Mouse (Mus musculus): ENCODE results near the gene Kif1bp. TPM values are rescaled to one million over a fixed set of nuclear protein-coding genes. Genes with fewer than 3 reads are reported as not detected.
"Not testable (repeated sequence)": the region's sequence is repeated elsewhere in the genome, so short reads cannot be mapped to it uniquely, and the experiment has no call there.

The Kif1bp gene
- 10 to 100 TPM; 31.6 to 34.5 TPM for total RNA-seq (2021)

DNA sequence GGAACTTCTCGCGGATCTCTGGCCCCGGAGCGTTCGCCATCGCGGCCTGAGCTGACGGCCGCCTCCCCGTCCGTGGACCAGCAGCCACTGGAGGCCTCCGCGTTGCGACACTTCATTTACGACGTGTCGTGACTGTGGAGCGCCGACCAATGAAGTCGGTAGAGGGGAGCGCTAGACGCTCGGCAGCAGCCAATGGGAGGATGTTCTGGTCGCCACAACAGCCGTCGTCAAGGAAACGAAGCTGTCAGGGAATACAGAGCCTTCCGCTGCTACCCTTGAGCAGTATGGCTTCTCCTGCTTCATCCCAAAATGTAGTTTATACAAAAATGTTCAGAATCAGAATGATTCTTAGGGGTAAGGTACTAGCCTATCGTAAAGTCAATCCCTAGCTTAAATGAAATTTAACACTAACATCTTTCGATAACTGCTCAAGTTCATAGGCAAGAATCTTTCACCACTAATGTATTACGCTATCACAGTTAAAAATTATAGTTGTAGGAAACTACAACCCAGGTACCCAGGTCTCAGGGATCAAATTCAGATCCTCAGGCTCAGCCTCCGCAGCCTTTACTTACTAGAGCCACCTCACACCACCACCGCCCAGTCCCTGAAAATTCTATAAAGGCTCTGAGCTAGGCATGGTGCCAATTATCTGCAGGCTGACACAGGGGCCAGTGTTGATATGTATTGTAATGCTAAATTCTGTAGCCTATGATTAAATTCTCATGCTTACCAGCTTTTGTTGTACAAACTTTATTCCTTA, at the start of gene Kif1bp:
Gene Kif1bp, minus strand, starts transcription at position 120 of the 763 bp plus-strand sequence.
- peak; percentile 97 for DNase-seq

DNA sequence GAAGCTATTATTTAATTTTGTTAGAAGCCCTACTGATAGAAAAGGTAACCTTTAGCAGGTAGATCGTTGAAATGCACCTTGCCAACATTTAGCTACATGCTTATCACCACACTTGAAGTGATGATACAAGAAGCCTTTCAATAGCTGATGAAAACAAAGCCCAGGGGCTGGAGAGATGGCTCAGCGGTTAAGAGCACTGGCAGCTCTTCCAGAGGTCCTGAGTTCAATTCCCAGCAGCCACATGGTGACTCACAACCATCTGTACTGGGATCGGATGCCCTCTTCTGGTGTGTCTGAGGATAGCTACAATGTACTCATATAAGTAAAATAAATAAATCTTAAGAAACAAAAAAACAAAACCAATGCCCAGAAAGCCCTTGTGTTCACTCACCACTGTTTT, 25.9 kb upstream of the Kif1bp start:
- DNase-seq = no peak

DNA sequence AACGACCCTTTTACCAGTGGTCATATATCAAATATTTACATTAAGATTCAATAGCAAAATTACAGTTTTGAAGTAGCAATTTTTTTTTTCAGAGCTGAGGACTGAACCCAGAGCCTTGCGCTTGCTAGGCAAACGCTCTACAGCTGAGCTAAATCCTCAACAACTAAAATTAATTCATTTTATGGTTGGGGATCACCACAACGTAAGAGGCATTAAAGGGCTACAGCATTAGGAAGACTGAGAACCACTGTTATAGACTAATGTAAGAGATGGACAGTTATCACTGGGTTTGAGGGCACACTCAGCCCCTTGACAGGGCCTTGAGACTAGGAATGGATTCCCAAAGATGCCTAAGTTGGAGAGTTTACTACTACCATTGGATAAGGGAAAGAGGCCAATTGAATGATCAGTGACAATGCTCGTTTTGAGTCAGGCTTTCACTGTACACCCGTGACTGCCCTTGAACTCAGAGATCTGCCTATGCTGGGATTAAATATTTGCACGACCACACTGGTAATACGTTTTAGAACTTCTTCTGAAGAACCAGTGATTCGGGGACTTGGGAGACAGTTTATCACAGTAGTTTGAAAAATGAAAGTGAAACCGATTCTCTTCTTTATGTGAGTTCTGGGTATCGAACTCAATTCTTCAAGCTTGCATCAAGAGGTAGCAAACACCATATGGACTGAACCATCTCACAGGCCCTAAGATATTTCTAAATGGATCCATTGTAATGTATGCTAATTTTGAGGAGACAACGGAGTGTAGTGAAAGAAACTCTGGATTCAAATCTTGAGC, 25.2 kb upstream of the Kif1bp start:
- DNase-seq = no peak

DNA sequence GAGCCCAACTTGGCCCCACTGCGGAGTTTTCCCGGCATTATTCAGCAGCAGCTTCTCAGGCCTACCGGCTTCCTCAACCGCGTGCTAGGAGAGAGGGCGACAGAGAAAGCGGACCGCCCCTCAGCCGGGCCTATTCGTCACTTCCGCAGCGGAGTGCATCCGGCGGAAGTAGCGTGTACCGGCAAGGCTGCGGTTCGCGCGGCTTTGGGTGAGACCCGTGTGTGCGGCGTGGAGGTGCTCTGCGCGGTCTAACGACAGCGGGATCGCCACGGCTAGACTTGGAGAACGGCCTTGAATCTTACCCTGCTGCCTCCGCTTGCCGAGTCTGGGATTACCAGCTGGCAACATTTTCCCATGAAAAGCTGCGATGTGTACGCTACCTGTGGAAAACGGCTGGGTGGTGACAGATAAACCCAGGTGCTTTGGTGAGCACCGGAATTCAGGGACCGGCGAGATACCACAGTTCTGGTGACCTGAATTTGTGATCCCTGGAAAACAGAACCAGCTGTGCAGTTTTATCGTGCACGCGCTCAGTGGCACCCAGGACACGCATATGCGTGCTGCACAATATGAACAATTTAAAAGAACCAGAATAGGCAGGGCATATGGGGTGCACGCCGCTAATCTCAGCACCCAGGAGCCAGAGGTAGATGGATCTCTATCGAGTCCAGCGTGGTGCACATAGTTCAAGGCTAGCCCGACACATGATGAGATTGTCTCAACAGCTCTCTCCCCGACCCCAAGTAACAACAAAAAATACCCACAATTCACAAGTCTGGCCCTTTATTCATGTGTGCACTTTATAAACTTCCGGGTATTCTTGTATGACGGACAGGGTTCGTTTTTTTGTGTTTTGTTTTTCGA, 24.2 kb upstream of the Kif1bp start, which contains the start of gene Ddx21:
Gene Ddx21, minus strand, starts transcription at position 105 of the 864 bp plus-strand sequence.
- DNase-seq = peak; percentile 91

DNA sequence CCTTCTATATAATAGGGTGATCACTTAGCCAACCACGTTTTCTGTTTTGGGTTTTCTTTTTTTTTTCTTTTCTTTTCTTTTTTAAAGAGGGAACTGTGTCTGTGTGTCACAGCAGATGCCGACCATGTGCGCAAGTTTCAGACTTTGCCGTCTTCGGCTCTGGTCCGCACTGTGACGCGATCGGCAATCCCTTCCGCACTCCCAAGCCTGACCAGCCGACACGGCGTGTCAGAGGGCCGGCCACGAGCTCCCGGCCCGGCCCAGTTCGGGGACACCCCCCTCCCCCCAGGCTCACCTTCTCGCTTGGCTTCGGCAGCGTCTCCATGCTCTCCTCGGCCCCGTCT, 23.5 kb upstream of the Kif1bp start:
- DNase-seq = no peak

DNA sequence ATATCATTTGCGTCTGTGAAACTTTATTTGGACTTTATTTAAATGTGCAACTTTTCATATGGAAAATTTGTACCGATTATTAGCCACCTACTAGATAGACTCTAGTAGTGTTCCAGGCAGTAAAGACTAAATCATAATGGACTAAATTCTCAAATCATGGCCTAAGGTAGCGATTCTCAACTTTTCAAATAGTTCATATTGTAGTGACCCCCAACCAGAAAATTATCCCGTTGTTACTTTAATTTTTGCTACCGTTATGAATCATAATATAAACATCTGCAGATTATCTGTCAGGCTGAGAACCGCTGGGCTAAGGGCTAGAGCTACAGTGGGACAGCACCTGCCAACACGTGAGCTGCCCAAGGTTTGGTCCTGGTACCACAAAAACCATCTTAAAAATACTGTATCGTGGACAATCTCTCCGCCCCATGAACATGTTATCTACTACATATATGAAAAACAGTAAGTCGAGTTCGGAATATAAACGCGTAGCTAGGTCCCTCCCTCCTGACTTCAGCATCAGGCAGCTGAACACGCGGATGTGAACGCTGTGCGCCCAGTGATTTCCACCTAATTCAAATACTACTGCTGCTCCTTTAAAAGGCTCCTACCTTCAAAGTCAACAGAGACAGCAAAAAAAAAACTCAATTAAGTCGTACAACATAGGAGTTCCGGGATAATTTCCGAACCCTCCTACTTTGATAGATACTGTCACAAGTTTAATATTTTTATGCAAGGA, 23.0 kb upstream of the Kif1bp start:
- DNase-seq = no peak

DNA sequence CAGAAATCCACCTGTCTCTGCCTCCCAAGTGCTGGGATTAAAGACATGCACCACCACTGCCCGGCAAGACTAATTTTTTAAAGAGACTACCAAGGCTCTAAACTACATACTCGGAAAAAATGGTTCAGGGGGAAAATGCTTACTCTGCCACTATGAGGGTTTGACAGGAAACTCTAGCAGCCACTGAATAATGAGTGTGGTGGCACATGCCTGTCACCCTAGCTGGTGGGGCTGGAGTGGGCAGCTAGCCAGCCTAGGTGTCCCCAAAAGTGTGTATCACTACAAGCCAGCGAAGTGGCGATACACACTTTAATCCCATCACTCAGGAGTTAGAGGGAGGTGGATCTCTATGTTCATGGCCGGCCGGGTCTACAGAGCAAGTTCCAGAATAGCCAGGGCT, 21.8 kb upstream of the Kif1bp start:
- DNase-seq = no peak

DNA sequence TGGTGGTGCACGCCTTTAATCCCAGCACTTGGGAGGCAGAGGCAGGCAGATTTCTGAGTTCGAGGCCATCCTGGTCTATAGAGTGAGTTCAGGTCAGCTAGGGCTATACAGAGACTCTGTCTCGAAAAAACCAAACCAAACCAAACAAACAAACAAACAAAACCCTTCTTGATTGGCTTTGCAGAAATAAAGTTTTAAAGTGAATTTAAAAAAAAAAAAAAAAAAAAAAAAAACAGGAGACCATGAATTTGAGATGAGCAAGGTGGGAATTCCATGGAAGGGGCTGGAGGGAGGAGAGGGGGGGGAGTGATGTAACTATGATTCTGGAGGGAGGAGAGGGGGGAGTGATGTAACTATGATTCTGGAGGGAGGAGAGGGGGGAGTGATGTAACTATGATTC, 21.1 kb upstream of the Kif1bp start:
- DNase-seq = not testable (repeated sequence)

DNA sequence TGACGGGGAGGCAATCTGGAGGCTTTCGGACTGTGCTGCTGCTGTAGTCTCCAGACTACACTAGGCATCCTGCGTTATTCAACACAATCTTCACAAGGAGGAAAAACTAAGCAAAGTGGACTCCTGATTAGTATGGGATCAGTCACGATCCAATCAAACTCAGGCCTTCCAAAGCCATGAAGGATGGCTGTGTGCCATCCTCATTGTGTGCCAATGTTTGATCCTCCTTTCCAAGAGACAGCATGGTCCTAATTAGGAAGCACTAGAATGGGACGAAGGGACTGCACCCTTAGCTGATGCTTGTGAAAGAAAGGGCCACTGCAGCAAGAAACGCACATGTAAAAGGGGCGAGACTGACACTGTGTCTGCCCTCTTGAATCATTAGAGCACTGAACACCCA, 14.2 kb upstream of the Kif1bp start:
- DNase-seq = no peak

DNA sequence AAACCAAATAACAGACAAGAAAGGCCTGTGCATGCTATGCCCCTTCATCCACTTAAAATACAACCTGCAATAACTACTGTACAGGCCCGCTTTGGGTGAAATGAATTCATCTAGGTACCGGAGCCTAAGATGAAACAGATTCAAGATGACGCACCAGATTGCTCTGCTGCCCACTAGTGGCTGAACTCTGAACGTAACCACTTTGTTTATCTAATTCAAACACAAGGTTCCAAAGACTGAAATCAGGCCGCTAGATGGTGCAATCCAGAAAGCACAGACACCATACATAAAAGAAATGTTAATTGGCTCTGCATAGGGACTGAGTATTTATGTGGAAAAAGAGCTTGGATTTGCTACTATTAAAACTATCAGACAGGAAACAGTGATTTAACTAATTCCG, 11.9 kb upstream of the Kif1bp start:
- DNase-seq = peak; percentile 88

DNA sequence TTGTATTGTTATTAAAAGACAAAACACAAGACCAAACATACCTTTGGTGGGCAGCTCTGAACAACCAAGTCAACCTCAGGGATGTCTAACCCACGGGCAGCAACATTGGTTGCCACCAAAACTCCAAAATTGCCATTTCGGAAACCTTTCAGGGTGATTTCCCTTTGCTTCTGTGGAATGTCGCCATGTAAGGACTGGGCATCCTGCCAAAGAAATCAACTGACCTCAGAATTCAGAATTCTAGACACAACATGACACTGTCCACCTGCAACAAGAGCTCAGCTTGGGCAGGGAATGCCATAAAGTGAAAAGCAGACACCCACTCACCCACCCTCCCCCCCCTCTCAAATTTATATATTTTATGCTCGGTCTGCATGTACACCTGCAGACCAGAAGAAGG, 10.4 kb upstream of the Kif1bp start:
- DNase-seq = peak; percentile 55

DNA sequence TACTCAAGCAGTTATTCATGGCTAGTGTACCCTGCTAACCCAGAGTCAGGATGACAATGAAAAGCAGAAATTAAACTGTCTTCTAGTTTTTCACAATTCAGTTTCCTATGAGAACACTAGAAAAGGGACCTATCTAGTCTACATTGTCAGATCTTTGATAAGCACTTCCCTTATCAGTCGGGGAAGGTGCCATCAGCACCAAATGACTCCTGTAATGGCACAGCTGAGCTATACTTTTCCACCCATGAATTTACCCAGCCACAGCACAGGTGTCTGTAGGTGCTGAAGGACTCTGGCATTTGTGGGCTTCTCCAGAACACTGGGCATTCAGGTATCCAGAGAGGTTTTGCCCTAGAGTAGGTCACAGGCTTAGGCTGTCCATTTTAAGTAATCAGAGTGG, 5.0 kb upstream of the Kif1bp start:
- DNase-seq = no peak

DNA sequence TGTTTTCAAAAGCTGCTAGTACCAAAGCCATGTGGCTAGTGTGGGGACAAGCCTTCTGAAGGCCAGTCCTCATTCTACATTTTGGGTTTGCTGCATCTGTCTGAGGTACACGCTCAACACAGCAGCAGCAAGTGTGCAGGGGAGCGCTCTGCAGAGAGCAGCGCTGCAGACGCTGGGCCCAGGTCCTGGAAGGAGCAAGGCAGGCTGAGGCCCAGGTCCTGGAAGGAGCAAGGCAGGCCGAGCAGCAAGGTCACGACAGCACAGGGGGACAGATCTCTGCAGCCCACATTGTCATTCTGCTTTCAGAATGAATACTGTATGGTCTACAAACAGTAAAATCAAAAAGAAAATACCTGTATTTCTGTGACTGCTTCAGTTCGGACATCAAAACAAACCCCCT, 4.4 kb upstream of the Kif1bp start:
- DNase-seq = no peak

DNA sequence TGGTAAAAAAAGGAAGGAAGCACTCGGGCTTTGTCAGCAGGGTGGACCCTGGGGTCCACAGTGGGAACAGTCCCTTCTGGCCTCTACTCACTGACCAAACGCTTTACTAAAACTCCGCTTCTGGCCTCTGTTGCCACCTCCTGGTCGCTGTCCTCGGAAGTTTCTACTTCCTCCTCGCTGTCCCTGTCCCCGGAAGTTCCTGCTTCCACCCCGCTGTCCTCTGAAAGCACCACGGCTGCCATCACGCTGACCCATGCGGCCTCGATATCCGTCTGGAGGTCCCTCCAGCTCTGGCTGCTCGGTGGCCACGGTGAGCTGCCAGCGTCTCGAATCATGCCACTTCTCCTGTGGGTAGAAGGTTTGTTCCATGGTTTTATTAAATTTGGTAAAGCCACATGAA, 4.0 kb upstream of the Kif1bp start:
- no peak for DNase-seq

DNA sequence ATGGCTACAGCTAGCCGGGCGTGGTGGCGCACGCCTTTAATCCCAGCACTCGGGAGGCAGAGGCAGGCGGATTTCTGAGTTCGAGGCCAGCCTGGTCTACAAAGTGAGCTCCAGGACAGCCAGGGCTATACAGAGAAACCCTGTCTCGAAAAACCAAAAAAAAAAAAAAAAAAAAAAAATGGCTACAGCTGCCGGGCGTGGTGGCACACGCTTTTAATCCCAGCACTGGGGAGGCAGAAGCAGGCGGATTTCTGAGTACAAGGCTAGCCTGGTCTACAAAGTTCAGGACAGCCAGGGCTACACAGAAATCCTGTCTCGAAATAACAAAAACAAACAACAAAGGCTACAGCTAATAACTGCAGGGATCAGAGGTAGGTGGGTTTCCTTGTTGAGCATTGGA, 872 bp upstream of the Kif1bp start:
- not testable (repeated sequence) for DNase-seq

DNA sequence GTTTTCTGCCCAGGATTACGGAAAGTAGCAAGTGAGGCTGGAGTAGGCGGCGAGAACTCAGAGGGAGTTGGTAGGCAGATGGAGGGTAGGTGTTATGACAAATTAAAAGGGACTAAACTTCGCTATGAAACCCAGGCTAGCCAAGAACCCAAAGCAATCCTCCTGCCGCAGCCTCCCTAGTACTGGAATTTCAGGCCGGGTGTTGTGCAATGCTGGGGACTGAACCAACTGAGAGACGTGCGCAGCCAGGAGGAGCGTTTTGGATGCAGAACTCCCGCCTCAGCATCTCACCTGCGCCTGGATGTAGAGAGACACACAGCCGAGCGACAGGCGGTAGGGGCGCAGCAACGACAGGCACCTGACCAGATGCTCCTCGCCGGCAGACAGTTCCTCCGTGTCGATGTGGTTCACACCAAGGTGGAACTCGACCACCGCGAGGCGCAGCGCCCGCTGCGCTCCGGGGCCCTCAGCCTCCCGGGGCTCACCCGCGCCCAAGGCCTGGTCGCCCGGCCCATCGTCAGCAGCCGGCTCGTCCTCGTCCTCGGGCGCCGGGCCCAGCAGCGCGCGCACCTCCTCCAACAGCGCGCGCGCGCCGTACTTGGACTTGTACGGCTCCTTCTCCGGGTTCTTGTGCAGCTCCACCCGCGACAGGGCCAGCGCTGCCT, 452 bp downstream of the Kif1bp start:
- no peak for DNase-seq

DNA sequence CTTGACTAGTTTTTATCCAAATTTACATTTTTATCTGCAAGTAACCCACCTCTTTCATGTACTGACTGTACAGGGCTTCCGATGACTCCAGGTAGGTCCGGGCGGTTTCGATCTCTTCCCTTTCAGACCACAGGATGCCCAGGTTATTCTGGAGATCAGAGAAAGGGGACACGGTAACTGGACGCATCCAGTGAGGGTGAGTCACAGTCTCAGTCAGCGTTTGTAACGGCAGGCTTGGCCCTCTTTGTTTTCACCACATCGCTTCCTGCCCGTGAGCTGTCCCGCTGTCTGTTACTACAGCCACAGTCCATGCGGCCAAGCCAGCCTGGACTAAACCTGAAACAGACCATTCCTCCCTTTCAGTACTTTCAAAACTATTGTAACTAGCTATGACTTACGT, 3.3 kb downstream of the Kif1bp start:
- DNase-seq = no peak

DNA sequence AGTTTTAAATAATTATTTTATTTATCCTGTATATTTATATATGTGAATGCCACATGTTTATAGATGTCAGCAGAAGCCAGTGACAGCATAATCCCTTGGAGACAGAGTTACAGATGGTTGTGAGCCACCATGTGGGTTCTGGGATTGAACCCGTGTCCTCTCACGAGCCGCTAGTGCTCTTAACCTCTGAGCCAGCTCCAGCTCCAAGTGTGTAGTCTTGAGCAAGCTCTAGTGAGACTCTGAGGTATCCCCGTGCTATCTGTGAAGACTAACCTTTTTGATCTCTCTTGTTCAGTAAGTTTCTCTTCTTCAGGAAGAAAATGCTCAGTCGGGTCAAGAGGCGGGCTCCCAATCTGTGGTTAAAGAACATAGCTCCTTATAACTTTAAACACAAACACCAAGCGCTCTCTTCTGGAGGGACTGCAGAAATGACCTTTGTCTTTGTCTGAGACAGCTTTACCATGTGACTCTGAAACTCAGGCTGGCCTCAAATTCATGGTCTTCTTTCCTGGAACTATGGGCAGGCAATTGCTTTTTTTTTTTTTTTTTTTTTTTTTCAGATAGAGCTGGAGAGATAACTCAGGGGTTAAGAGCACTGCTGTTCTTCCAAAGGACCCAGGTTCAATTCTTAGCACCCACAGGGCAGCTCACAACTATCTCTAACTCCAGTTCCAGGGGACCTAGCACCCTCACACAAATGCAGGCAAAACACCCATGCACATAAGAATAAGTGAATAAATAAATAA, 8.0 kb downstream of the Kif1bp start:
- DNase-seq = no peak

DNA sequence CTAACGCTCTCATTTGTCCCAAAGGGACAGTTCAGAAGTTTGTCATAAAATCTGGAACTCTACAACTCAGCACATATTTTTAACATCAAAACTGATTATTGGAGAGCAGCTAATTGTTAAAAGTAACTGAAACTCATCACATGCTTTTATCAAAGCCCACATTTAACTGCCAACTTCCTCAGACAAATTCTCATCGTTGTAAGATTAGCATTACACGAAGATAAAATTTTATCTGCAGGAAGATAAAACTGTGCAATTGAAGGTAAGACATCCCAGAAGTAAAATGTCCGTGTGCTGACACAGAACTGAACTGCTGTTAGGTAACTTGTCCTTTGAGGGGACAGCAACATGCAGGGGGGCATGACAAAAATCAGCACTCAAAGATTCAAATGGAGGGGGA, 9.4 kb downstream of the Kif1bp start:
- DNase-seq = no peak

DNA sequence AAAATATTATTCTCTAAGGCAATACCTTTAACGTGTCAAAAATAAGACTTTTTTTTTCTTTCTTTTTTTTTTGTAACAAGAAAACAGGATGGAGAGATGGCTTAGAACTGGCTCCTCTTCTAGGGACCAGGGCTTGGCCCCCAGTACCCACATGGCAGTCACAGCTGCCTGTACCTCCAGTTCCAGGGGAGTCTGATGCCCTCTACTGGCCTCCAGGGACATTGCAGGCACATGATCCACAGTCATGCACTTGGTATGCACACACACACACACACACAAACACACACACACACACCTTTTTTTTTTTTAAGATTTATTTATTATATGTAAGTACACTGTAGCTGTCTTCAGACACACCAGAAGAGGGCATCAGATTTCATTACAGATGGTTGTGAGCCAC, 20.5 kb downstream of the Kif1bp start:
- DNase-seq = no peak

DNA sequence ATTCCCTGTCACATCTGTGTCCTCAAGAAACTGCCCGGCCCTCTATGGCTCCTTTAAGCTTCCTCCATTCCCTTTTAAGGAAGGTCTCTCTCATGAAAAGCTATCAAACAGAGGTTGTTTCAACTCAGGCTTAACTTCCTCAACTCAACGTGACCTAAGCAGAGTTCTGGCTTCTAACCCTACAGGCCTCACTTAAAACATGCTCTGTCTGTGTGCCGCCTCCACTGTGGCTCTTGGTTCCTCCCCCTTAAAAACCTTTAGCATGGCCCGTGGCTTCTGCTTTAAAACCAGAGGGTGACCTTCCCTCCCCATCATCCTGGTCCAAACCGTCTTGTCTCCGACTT, 21.7 kb downstream of the Kif1bp start:
- DNase-seq = no peak
